Mouse (Mus musculus) A20 (cell line): ENCODE results near the gene Prame.
"Not testable (repeated sequence)": the region's sequence is repeated elsewhere in the genome, so short reads cannot be mapped to it uniquely, and the experiment has no call there.

ENCODE experiments used
- DNase-seq: peaks from one replicate; pipeline ENCODE4 v3.0.0-alpha.2; 2011; ENCODE audit warnings: low read depth, low spot score

Prame gene

DNA sequence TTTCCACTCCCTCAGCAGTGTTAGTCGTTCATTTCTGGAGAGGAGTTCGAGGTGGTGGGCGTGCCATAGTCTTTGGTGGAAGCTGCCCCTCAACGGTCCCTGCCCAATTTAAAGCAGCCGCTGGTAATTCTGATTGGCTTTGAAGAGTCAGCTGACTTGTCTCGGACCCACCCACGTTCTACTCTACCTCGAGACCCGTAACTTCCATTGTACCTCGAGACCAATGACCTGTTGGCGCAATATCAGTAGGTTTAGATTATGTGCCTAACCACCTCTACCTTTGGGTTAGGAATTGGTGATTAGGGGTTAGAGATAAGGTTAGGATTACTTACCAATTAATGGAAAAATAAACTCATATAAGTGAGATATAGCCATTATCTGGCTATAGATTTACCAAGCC is at the start of gene Prame:
Prame (minus strand) TSS at position 101 of the 400 bp plus-strand sequence.
- no peak for DNase-seq

DNA sequence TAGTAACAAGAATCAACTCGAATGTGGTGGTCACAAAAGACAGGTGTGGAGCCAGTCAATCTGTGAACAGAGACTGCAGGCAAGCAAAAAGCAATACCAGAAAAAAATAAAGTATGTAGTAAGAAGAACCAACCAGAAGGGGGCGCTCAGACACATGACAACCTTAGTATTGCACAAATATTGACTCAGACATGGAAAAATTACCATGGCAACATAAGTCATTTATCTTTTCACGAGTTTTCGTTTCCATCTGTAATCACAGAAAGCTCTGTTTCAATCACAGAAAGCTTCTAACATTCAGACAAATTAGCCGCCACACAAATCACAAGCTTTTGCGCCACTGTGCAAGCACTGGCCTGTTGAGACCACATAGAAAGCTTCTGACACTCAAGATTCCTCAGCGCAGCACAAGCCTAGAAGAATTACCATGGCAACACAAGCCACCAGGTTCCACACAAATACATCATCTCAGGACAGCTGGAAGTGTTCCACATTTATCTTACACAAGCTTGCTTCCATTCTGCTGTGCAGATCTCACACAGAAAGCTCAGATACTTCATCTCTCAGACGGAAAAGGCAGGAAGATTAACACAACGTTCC is 24.8 kb upstream of the Prame start:
- peak; percentile 36 for DNase-seq

DNA sequence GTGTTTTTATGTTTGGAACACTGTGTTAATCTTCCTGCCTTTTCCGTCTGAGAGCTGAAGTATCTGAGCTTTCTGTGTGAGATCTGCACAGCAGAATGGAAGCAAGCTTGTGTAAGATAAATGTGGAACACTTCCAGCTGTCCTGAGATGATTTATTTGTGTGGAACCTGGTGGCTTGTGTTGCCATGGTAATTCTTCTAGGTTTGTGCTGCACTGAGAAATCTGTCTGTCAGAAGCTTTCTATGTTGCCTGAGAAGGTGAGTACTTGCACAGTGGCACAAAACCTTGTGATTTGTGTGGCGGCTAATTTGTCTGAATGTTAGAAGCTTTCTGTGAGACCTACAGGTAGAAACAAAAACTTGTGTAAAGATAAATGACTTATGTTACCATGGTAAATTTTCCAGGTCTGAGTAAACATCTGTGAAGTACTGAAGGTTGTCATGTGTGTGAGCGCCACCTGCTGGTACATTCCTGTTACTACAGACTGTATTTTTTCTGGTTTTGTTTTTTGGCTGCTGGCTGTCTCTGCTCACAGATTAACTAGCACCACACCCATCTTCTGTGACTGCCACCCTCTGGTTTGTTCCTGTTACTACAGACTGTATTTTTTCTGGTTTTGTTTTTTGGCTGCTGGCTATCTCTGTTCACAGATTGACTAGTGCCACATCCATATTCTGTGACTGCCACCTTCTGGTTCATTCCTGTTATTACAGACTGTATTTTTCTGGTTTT is 26.0 kb downstream of the Prame start:
- peak; percentile 51 for DNase-seq

DNA sequence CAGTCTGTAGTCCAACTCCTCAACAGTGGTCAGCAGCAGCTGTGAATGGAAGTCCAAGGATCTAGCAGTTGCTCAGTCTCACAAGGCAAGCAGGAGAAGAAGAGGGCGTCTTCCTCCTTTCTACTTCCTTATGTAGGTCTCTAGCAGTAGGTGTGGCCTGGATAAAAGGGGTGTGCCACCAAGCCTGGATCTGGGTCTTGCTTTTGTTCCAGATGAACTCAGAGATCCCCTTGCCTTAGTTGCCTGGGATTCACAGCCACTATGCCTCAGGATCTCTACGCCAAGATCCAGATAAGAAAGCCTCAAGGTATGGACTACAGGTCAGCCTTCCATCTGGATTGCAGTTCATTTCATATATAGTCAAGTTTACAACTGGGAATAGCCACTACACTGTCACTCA is 28.8 kb downstream of the Prame start, which contains the start of gene Nxf7:
Nxf7 (minus strand) TSS at position 101 of the 400 bp plus-strand sequence.
- no peak for DNase-seq

DNA sequence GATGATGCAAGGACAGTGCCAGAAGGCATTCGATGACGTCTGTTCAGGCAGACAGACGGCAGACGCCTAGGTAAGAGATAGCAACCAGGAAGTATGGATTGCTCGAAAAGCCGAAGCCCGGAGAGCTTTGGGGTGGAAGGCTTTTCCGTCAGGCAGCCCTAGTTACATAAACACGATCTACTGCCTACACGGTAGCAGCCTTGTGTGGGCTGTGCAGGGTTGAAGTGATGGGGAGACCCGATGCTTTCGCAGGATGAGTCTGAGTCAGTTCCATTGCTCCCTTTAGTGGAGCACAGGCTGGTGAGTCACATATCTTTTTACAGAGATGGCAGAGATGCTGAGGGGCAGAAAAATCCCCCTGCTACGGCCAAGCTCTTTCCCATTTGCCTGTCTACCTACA is 29.4 kb downstream of the Prame start:
- DNase-seq: no peak

DNA sequence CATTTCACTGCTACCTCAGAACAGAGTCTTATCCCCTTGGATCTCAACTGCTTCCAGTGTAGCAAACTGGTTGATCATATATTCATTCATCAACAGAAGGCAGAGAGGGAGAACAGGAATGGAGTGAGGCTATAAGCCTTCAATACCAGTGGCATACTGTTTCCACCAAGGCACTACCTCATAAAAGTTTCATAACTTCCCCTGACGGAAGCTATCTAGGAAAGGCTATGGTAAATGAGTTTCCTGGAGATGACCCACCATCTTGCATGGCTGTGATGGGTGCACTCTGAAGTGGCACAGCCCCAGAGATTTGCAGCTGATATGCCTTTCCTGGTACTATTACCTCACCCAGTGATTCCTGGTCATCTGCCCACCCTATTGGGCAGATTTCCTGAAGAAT is 51.1 kb downstream of the Prame start:
- DNase-seq: no peak

DNA sequence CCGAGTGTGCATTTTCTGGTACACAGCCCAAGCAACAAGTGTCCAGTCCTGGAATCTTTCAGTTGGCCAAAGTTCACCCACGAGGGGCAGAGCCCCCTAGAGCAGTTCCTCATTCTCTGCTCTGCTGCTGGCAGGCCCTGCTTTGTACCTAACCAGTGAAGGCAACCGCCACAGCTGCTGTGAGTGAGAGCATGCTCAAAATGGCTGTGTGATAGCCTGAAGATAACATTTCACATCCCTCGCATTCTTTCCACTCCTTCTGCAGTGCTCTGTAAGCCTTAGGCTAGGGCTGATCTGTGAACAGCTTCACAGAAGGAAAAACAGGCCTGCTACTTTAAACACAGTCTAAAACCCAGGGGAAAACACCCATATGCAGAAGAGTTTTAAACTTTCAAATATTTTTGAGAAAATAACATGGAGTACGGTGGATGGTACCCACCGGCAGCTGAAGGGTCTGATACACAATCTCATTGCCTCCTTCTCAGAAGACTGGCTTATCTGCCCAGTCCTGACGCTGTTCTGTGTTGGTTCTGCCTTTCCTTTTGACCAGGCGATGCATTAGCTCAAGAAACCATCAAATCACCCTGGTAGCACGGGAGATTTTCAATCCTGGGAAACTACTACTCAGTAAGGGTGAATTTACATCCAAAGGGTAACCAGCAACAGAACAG is 52.4 kb downstream of the Prame start:
- DNase-seq: not testable (repeated sequence)

DNA sequence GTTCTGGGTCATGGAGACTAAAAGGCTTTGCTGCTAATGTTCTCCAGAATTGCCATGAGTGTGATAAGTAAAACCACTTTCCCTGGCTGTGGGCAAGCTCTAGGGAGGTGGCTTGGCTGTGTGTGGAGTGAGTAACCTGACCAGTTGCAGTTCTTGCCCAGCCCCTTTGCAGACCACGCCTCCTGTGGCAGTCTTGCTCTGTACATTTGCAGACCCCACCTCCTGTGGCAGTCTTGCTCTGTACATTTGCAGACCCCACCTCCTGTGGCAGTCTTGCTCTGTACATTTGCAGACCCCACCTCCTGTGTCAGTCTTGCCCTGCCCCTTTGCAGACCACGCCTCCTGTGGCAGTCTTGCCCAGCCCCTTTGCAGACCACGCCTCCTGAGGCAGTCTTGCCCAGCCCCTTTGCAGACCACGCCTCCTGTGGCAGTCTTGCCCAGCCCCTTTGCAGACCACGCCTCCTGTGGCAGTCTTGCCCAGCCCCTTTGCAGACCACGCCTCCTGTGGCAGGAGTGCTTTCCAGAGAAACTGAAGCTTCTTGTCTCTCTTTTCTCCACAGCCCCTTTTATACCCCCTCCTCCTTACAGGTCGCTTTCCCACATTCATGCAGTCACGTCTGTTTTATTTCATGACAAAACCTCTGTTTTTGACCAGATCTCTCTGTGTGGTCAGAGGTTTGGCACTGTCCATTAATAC is 53.1 kb downstream of the Prame start:
- DNase-seq: not testable (repeated sequence)

DNA sequence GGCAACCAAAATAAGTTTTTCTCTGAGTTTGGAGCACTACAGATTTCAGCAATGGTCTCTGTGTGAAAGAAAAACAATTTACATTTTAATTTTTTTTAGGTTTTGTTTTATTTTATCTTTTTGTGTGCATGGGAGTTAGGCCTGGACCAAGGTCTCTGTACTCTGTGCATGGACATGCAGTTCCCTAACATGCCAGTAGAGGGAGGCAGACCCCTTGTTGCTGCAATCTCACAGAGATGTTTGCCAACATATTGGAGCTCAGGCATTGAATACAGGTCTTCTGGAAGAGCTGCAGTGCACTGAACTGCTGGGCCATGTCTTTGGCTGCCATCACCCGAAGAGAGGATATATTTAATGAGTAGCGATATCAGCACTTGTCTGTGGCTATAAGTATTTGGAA is 58.0 kb downstream of the Prame start:
- peak; percentile 16 for DNase-seq

DNA sequence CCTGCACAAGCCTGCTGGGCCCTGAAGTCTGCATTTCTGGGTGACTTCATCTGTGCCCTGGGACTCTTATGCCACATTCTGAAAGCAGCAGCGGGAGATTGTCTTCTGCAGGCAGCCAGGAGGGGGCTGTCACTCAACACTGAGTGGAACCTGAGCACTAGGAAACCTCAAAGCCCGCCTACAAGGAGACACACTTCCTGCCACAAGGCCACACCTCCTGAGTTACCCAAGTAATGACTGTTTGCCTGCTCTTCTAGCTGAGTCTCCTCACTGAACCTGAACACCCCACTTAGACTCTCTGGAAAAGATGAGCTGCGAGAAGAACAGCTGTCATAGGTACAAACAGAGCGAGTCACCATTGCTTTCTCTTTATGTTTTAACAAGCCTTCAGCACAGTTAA is 62.6 kb downstream of the Prame start:
- peak; percentile 2 for DNase-seq
